Mouse (Mus musculus): ENCODE data around the gene Shc4.

Shc4 gene

GRCm38 (mm10) chr2:125644912-125645311 is 79.0 kb downstream of the Shc4 start:
- no peak for DNase-seq (ENCODE audit: low spot score in 2 of 2)

- no peak for DNase-seq (ENCODE audit: low spot score in 2 of 2)
Observed at GRCm38 (mm10) chr2:125637331-125637730, 86.6 kb downstream of the Shc4 start.

GRCm38 (mm10) chr2:125630010-125630409 is 93.9 kb downstream of the Shc4 start:
- DNase-seq (ENCODE audit: low spot score in 2 of 2), result no peak

- DNase-seq (ENCODE audit: low spot score in 2 of 2), result no peak
Observed at GRCm38 (mm10) chr2:125628487-125628886, 95.5 kb downstream of the Shc4 start.

- no peak for DNase-seq (ENCODE audit: low spot score in 2 of 2)
Observed at GRCm38 (mm10) chr2:125626536-125626935, 97.4 kb downstream of the Shc4 start.

GRCm38 (mm10) chr2:125624837-125625351 is 99.1 kb downstream of the Shc4 start, which contains the start of gene Cep152:
Gene Cep152 (minus strand): TSS chr2:125625113.
- DNase-seq (ENCODE audit: low spot score in 2 of 2), result peak; percentile 94 to 96

GRCm38 (mm10) chr2:125624127-125624685 is 99.7 kb downstream of the Shc4 start:
- no peak for DNase-seq (ENCODE audit: low spot score in 2 of 2)

GRCm38 (mm10) chr2:125623211-125623610 is 100.7 kb downstream of the Shc4 start:
- DNase-seq (ENCODE audit: low spot score in 2 of 2), result no peak

GRCm38 (mm10) chr2:125620213-125620907 is 103.6 kb downstream of the Shc4 start:
- no peak for DNase-seq (ENCODE audit: low spot score in 2 of 2)

- no peak for DNase-seq (ENCODE audit: low spot score in 2 of 2)
Observed at GRCm38 (mm10) chr2:125615858-125616424, 108.0 kb downstream of the Shc4 start.

GRCm38 (mm10) chr2:125615440-125615839 is 108.5 kb downstream of the Shc4 start:
- no peak for DNase-seq (ENCODE audit: low spot score in 2 of 2)

GRCm38 (mm10) chr2:125606220-125606845 is 117.6 kb downstream of the Shc4 start:
- DNase-seq (ENCODE audit: low spot score in 2 of 2), result no peak

- peak in 1 of 2 experiments; percentile 20 for DNase-seq (ENCODE audit: low spot score in 2 of 2)
Observed at GRCm38 (mm10) chr2:125604646-125605045, 119.3 kb downstream of the Shc4 start.

- no peak for DNase-seq (ENCODE audit: low spot score in 2 of 2)
Observed at GRCm38 (mm10) chr2:125602970-125603369, 121.0 kb downstream of the Shc4 start.

- DNase-seq (ENCODE audit: low spot score in 2 of 2), result no peak
Observed at GRCm38 (mm10) chr2:125598958-125599357, 125.0 kb downstream of the Shc4 start.

GRCm38 (mm10) chr2:125598251-125598650 is 125.7 kb downstream of the Shc4 start:
- DNase-seq (ENCODE audit: low spot score in 2 of 2), result no peak

GRCm38 (mm10) chr2:125594786-125595185 is 129.2 kb downstream of the Shc4 start:
- no peak for DNase-seq (ENCODE audit: low spot score in 2 of 2)

GRCm38 (mm10) chr2:125594072-125594471 is 129.9 kb downstream of the Shc4 start:
- no peak for DNase-seq (ENCODE audit: low spot score in 2 of 2)

GRCm38 (mm10) chr2:125591895-125592294 is 132.1 kb downstream of the Shc4 start:
- DNase-seq (ENCODE audit: low spot score in 2 of 2), result no peak

GRCm38 (mm10) chr2:125589287-125589686 is 134.7 kb downstream of the Shc4 start:
- DNase-seq (ENCODE audit: low spot score in 2 of 2), result no peak

- no peak for DNase-seq (ENCODE audit: low spot score in 2 of 2)
Observed at GRCm38 (mm10) chr2:125581081-125581480, 142.9 kb downstream of the Shc4 start.

- DNase-seq (ENCODE audit: low spot score in 2 of 2), result no peak
Observed at GRCm38 (mm10) chr2:125577670-125578069, 146.3 kb downstream of the Shc4 start.
